Mouse (Mus musculus): ENCODE measurements at regions not wholly inside any gene's neighbourhood (a gene's known extent, or its start where the extent isn't known, plus 50 kb on each side); places are given as distances from the start of the nearest gene placed in this dataset.

DNA sequence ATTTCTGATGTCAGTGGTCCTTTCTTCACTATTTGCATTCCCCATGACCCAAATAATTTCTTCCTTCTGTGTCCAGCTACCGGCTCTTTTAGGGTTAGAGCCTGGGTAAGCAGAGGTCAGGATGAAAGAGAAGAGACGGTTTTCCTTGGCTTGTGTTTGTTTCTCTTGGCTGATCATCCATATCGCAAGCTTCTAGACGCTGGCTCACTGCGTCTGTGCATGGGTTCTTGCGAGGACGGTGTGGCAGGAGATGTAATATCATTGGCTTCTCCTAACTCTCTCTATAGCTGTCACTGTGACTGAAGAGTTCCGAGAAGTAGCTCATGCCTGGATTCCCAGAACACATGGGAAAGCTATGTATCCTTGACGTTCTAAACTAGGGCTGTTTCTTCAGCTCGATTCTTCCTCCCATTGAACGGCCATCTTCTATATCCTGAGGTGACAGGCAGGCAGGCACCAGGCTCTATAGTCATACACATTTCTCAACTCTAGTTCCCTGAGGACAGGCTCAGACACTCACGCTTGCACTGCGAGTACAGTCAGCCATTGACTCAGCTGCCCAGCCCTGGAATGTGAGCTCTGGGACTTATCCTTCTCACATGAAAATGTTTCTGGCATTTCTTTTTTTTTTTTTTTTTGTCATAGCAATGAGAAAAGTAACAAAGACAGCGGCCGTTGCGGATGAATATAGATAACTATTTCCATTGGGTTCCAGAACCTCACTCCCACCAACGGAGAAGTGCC is 85.0 kb downstream of the Bach1 start:
- DNase-seq (ENCODE audit: low spot score) (no peak), ATAC-seq (no peak)
- Histone ChIP-seq H3K4me3 (ENCODE audit: low read length) (no peak overlapping the region), H3K36me3 (ENCODE audit: insufficient read depth, low read length) (no peaks in the 10 kb centered on the region), H3K27me3 (ENCODE audit: insufficient read depth, low read length) (no peaks in the 10 kb centered on the region), H3K9me3 (ENCODE audit: low read length) (no peaks in the 10 kb centered on the region), H3K4me1 (ENCODE audit: insufficient read depth, low read length) (no peaks in the 10 kb centered on the region), H3K9ac (replicated peaks; ENCODE audit: low read length) (no peak overlapping the region), H3K27ac (no peak overlapping the region), H3K4me2 (ENCODE audit: low read depth, low read length) (no peak overlapping the region)
- no peak for TF ChIP-seq CTCF (IDR thresholded peaks at IDR 0.05; ENCODE audit: low read depth)
- 71% methylated on average over 17 of the region's 17 CpGs for WGBS

- no peak for TF ChIP-seq CTCF (IDR thresholded peaks at IDR 0.05; ENCODE audit: low read depth)
- WGBS: 58% methylated on average over 13 of the region's 13 CpGs
- H3K9me3 ChIP-seq (ENCODE audit: low read length): no peaks in the 10 kb centered on the region
- no peak overlapping the region for H3K4me2 ChIP-seq (ENCODE audit: low read depth, low read length)
- no peaks in the 10 kb centered on the region for H3K4me1 ChIP-seq (ENCODE audit: insufficient read depth, low read length)
- H3K27me3 ChIP-seq (ENCODE audit: insufficient read depth, low read length): no peaks in the 10 kb centered on the region
- no peak overlapping the region for H3K9ac ChIP-seq (replicated peaks; ENCODE audit: low read length)
- ATAC-seq (no peak), DNase-seq (ENCODE audit: low spot score) (no peak)
- H3K36me3 ChIP-seq (ENCODE audit: insufficient read depth, low read length): no peaks in the 10 kb centered on the region
- no peak overlapping the region for H3K4me3 ChIP-seq (ENCODE audit: low read length)
- H3K27ac ChIP-seq: no peak overlapping the region
Observed at GRCm38 (mm10) chr16:87784405-87784994, 85.8 kb downstream of the Bach1 start.

GRCm38 (mm10) chr16:87789539-87789938 is 90.8 kb downstream of the Bach1 start:
- ATAC-seq (no peak), DNase-seq (ENCODE audit: low spot score) (no peak)
- Histone ChIP-seq H3K4me2 (ENCODE audit: low read depth, low read length) (no peak overlapping the region), H3K27ac (no peak overlapping the region), H3K27me3 (ENCODE audit: insufficient read depth, low read length) (no peaks in the 10 kb centered on the region), H3K4me1 (ENCODE audit: insufficient read depth, low read length) (no peaks in the 10 kb centered on the region), H3K4me3 (ENCODE audit: low read length) (no peak overlapping the region), H3K9ac (replicated peaks; ENCODE audit: low read length) (no peak overlapping the region), H3K36me3 (ENCODE audit: insufficient read depth, low read length) (no peaks in the 10 kb centered on the region), H3K9me3 (ENCODE audit: low read length) (no peaks in the 10 kb centered on the region)
- TF ChIP-seq CTCF (IDR thresholded peaks at IDR 0.05; ENCODE audit: low read depth): no peak
- WGBS: 83% methylated on average over 10 of the region's 10 CpGs

- Histone ChIP-seq H3K4me1 (ENCODE audit: insufficient read depth, low read length) (no peaks in the 10 kb centered on the region), H3K9me3 (ENCODE audit: low read length) (no peaks in the 10 kb centered on the region), H3K9ac (replicated peaks; ENCODE audit: low read length) (no peak overlapping the region), H3K27me3 (ENCODE audit: insufficient read depth, low read length) (no peaks in the 10 kb centered on the region), H3K4me3 (ENCODE audit: low read length) (no peak overlapping the region), H3K27ac (no peak overlapping the region), H3K36me3 (ENCODE audit: insufficient read depth, low read length) (no peaks in the 10 kb centered on the region), H3K4me2 (ENCODE audit: low read depth, low read length) (no peak overlapping the region)
- ATAC-seq: no peak
- 77% methylated on average over 6 of the region's 6 CpGs for WGBS
- TF ChIP-seq CTCF (IDR thresholded peaks at IDR 0.05; ENCODE audit: low read depth): no peak
- no peak for DNase-seq (ENCODE audit: low spot score)
Observed at GRCm38 (mm10) chr16:87789957-87790356, 91.2 kb downstream of the Bach1 start.

DNA sequence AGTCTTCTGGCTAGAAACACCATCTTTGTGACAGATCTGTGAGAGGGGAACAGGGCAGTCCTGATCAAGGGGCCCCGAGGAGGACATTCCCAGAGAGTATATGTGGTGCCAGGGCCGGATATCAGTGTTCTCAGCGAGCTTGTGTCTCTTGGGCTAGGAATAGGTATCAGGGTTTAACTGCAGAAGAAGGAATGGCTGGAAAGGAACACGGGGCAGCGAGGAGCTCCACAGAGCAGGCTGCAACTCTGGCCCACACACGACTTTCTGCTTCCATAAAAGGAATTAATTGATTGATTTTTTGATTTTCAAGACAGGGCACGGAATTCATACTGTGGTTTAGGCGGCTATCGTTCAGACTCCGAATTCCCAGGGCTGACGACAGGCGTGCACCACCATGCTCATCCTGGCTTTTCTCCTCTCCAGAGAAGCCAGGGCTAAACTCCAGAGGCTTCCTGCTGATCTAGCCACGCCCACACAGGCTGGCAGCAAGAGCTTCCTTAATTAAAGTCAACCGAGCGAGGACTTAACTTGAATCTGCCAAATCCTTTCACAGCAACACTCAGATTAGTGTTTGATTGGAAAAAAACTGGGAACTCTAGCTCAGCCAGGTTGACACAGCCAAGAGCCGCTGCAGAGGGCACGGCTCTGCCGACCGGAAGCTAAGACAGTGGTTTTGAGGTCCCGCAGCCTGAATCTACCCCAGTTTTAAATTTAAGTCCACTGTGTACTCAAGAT is 97.9 kb downstream of the Bach1 start:
- TF ChIP-seq CTCF (IDR thresholded peaks at IDR 0.05; ENCODE audit: low read depth): no peak
- peak overlapping the region; percentile 53 for H3K4me2 ChIP-seq (ENCODE audit: low read depth, low read length)
- ATAC-seq (peak; percentile 93), DNase-seq (ENCODE audit: low spot score) (peak; percentile 89)
- no peaks in the 10 kb centered on the region for H3K9me3 ChIP-seq (ENCODE audit: low read length)
- peaks cover 8% of the 10 kb centered on the region for H3K4me1 ChIP-seq (ENCODE audit: insufficient read depth, low read length)
- H3K27ac ChIP-seq: 0 out of 2 replicates have a peak overlapping the region, but pooled peaks have one; percentile 49
- WGBS: 4% methylated on average over 20 of the region's 20 CpGs
- 0 out of 2 replicates have a peak overlapping the region, but pooled peaks have one; percentile 22 for H3K9ac ChIP-seq (replicated peaks; ENCODE audit: low read length)
- peak overlapping the region; percentile 9; the same call in 1 of the 2 replicates for H3K4me3 ChIP-seq (ENCODE audit: low read length)
- H3K27me3 ChIP-seq (ENCODE audit: insufficient read depth, low read length): no peaks in the 10 kb centered on the region
- H3K36me3 ChIP-seq (ENCODE audit: insufficient read depth, low read length): no peaks in the 10 kb centered on the region

DNA sequence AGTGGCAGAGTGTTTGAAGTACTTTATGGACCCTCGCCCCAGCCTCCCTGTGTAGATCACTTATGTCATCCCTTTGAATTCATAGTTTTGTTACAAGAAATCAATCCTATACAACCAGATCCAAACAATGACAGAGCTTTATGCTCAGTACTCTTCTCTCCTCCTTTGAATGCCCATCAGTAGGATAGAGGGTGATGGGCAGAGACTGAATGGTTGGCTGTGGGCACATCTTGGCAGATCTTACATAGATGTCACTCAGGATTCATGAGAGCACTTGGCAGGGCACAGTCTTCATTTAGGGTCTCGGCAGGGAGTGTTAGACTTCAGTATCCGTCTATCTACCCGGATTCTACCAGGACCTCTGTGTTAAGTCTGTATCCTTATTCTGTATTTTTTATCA is 103.6 kb downstream of the Bach1 start:
- H3K27me3 ChIP-seq (ENCODE audit: insufficient read depth, low read length): no peaks in the 10 kb centered on the region
- peaks cover 8% of the 10 kb centered on the region for H3K4me1 ChIP-seq (ENCODE audit: insufficient read depth, low read length)
- 49% methylated on average over 4 of the region's 4 CpGs for WGBS
- H3K4me2 ChIP-seq (ENCODE audit: low read depth, low read length): no peak overlapping the region
- H3K4me3 ChIP-seq (ENCODE audit: low read length): no peak overlapping the region
- DNase-seq (ENCODE audit: low spot score) (peak; percentile 41), ATAC-seq (peak; percentile 70)
- H3K9me3 ChIP-seq (ENCODE audit: low read length): no peaks in the 10 kb centered on the region
- no peak overlapping the region for H3K9ac ChIP-seq (replicated peaks; ENCODE audit: low read length)
- no peaks in the 10 kb centered on the region for H3K36me3 ChIP-seq (ENCODE audit: insufficient read depth, low read length)
- TF ChIP-seq CTCF (IDR thresholded peaks at IDR 0.05; ENCODE audit: low read depth): no peak
- H3K27ac ChIP-seq: no peak overlapping the region
